Mouse (Mus musculus) erythroblast, embryonic 14.5 days (primary cell): Measurements from ENCODE around the gene Stx19. TPM values are rescaled to one million over a fixed set of nuclear protein-coding genes. Genes with fewer than 3 reads are reported as not detected.

Source experiments
- H3K27me3 ChIP-seq: 2 replicates; pipeline ENCODE4 v1.6.1; 2012; ENCODE audit warnings: inconsistent platforms; ENCODE audit not compliant: control insufficient read depth
- H3K36me3 ChIP-seq: 2 replicates; pipeline ENCODE4 v1.6.1; 2012; ENCODE audit warnings: mild to moderate bottlenecking, inconsistent platforms; ENCODE audit not compliant: control insufficient read depth
- H3K4me1 ChIP-seq: 2 replicates; pipeline ENCODE4 v1.6.1; 2012; ENCODE audit warnings: inconsistent platforms; ENCODE audit not compliant: control insufficient read depth
- H3K4me3 ChIP-seq: replicated peaks from 2 replicates; pipeline ENCODE3; 2012; ENCODE audit warnings: moderate library complexity, mild to moderate bottlenecking, inconsistent platforms
- H3K9me3 ChIP-seq: 2 replicates; pipeline ENCODE4 v1.6.1; 2012; ENCODE audit warnings: low read length, inconsistent platforms, mixed read lengths; ENCODE audit not compliant: control insufficient read depth
- GATA1 ChIP-seq: IDR thresholded peaks from 2 replicates; pipeline ENCODE4 v1.6.1; 2012; ENCODE audit warnings: low read length, inconsistent platforms, mixed read lengths
- TAL1 ChIP-seq: IDR thresholded peaks from 3 replicates; pipeline ENCODE4 v1.6.1; 2012; ENCODE audit warnings: low read length, inconsistent platforms, mixed read lengths
- polyA plus RNA-seq: library from polyadenylated mRNA; stranded (reverse); fragments of >175 nt; gene quantifications from 2 replicates; pipeline ENCODE4 v1.2.3, GENCODE M21; 2012

Gene Stx19
- polyA plus RNA-seq, 1 experiment, result not detected

DNA sequence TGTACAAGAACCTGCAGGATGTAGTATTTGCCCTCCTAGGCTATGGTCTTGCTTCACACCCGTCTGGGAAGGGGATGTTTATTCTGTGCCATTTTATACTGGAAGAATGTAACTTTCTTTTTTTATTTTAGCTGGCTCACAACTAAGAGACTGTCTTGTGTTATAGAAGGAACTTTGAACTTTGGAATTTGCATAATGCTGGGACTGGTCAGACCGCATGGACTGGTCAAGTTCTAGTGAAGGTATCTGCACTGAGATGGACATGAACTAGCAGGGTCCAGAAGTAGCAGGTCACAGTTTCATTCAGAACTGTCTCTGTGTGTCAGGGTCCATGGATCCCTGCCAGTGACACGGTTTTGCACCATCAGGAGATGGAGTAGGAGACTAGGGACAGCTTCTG, 14.6 kb upstream of the Stx19 start:
- Histone ChIP-seq H3K36me3 (peaks cover 11% of the 10 kb centered on the region), H3K4me3 (no peak overlapping the region), H3K4me1 (no peaks in the 10 kb centered on the region; the same call in 1 of the 2 replicates), H3K27me3 (no peaks in the 10 kb centered on the region), H3K9me3 (no peaks in the 10 kb centered on the region)
- no peak for TF ChIP-seq GATA1
- no peak for TF ChIP-seq TAL1

DNA sequence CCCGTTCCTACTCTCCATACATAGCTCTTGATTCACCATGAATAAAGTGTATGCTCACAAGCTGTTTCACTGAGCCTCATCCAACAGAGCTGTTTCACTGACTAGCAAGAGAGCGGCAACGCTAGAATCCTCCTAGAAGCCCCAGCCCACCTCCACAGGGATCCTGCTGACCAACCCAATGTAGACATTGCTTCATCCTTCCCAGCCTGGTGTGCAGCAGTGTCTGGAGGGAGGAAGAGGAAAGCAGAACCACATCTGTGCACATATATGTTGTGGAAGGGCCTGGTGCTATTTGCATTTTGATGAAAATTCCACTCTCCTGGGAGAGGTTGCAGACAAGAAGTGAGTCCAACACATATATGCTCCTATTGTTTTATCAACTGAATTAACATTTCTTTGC, 9.9 kb upstream of the Stx19 start:
- TF ChIP-seq TAL1 (no peak), GATA1 (no peak)
- H3K9me3 ChIP-seq, result no peaks in the 10 kb centered on the region
- no peaks in the 10 kb centered on the region for H3K27me3 ChIP-seq
- peaks cover 11% of the 10 kb centered on the region for H3K36me3 ChIP-seq
- peaks cover 5% of the 10 kb centered on the region for H3K4me1 ChIP-seq
- H3K4me3 ChIP-seq, result no peak overlapping the region

DNA sequence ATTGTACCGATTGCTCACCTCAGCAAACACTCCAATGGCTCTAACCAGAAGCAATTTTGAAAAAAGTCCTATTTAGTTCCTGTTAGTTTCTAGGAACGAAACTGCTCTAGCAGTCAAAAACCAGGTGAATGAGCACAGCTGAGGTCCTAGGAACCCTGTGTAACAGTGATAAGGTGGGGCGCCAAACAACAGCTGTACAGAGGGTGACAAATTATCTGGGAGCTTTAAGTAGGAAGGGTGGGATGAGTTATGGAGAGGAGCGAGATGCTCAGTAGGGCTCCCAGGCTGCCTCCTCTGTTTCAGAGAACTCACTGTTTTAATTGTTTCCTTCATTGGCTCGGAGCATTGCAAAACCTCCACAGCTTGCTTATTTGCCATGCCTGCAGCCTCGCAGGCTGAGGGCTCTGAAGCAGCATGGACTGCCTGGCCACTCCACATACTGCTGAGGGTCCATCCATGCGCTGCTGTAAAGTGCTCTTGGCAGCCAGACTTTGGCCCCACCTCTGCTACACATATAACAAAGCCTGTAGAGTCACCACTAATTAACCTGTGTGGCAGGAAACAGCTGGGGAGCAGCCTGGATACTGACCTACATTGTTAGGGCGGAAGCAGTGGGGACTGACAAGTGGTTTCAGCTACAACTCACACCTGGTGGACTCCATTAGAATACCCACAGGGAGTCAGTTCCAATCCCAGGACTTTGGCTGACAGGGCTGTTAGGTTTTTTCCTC, 7.1 kb upstream of the Stx19 start:
- Histone ChIP-seq H3K36me3 (peaks cover 5% of the 10 kb centered on the region), H3K9me3 (no peaks in the 10 kb centered on the region), H3K27me3 (no peaks in the 10 kb centered on the region), H3K4me1 (peaks cover 11% of the 10 kb centered on the region), H3K4me3 (no peak overlapping the region)
- TF ChIP-seq GATA1, result no peak
- no peak for TF ChIP-seq TAL1

DNA sequence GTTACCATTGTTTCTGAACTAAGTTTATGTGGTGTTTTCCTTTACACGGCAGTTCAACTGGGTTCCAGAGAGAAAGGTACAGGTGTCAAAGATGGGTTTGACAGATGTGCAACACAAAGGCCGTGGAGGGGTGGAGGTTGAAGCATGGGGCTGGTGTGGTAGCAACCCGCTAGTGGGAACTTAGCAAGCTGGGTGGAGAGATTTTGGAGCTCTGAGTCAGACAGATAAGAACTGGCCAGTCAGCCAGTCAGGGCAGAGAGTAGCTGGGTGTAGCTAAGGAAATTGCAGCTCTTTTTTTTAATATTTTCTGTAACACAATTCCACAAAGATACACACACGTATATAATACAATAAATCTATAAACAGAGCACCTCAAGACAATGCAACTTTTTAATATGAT, 3.6 kb upstream of the Stx19 start:
- peaks cover 11% of the 10 kb centered on the region for H3K4me1 ChIP-seq
- H3K27me3 ChIP-seq, result no peaks in the 10 kb centered on the region
- H3K9me3 ChIP-seq, result no peaks in the 10 kb centered on the region
- no peak overlapping the region for H3K4me3 ChIP-seq
- H3K36me3 ChIP-seq, result no peaks in the 10 kb centered on the region
- no peak for TF ChIP-seq GATA1
- no peak for TF ChIP-seq TAL1

DNA sequence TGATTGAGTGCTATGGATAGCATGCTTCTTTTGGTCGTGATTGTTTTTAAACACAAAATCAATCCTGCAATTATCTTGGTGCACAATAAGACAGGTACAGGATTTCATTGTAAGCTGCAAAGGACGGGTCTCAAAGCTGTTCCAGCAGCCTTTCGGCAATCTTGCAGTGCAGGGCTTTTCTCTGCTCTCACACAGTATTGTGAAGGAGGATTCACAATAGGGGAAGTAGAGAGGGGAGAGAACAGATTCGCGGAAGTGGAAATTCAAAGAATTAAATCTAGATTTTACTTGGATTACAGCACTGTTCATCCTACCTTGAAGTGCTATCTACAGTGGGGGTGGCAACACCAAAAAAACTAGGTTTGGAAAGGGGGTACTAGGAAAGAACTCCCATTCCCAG, 686 bp upstream of the Stx19 start:
- H3K4me1 ChIP-seq, result peaks cover 5% of the 10 kb centered on the region
- no peaks in the 10 kb centered on the region for H3K9me3 ChIP-seq
- H3K36me3 ChIP-seq, result no peaks in the 10 kb centered on the region
- TF ChIP-seq GATA1 (no peak), TAL1 (no peak)
- no peak overlapping the region for H3K4me3 ChIP-seq
- no peaks in the 10 kb centered on the region for H3K27me3 ChIP-seq

DNA sequence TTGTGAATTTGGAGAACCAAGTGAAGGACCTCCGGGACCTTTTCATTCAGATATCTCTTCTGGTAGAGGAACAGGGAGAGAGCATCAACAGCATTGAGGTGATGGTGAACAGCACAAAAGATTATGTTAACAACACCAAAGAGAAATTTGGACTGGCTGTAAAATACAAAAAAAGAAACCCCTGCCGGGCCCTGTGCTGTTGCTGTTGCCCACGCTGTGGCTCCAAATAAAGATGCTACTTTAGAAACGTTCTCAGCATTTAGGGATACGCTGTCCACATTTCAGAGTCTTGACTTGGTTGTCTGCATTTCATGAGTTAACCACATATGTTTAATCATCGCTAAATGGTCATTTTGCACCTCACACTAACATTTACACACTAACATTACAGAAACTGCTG, 8.0 kb downstream of the Stx19 start:
- no peaks in the 10 kb centered on the region for H3K36me3 ChIP-seq
- H3K4me3 ChIP-seq, result no peak overlapping the region
- H3K27me3 ChIP-seq, result no peaks in the 10 kb centered on the region
- no peaks in the 10 kb centered on the region for H3K4me1 ChIP-seq
- no peaks in the 10 kb centered on the region for H3K9me3 ChIP-seq
- TF ChIP-seq GATA1 (no peak), TAL1 (no peak)

DNA sequence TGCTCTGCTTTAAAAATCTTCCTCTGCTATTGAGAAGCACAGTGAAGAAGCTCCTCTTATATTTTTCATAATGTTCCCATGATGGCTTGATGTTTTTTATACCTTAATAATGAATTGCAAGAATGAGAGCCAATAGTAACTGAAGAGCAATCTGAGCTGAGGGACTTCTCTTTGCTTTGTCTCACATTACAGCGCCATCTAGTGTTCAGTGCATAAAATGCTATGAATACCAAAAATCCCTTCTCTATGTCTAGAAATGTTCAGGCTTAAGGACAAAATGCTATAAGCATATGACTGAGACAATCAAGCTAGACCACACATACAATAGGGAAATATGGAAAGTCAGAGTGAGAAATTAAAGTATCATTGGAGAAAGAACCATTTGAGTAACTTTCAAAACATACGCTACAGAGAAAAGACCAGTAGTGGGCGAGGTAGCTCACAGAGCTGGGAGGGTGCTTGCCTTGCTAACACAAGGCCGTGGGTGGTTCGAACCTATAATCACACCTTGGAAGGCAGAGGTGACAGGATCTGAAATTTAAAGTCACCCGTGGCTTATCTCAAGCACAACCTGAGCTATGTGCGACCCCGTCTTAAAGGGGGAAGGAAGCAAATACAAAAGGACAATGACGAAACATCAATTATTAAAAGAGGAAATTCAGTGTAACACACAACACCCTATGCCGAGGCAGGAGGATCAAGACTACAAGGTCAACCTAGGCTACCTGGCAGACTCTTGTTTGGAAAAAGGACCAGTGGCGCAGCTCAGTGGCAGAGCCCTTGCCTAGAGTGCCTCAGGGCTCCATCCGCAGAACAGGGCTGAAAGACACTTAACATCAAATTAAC, 11.9 kb downstream of the Stx19 start:
- H3K4me1 ChIP-seq, result no peaks in the 10 kb centered on the region
- no peaks in the 10 kb centered on the region for H3K9me3 ChIP-seq
- no peak overlapping the region for H3K4me3 ChIP-seq
- H3K36me3 ChIP-seq, result no peaks in the 10 kb centered on the region
- TF ChIP-seq TAL1 (no peak), GATA1 (no peak)
- no peaks in the 10 kb centered on the region for H3K27me3 ChIP-seq

DNA sequence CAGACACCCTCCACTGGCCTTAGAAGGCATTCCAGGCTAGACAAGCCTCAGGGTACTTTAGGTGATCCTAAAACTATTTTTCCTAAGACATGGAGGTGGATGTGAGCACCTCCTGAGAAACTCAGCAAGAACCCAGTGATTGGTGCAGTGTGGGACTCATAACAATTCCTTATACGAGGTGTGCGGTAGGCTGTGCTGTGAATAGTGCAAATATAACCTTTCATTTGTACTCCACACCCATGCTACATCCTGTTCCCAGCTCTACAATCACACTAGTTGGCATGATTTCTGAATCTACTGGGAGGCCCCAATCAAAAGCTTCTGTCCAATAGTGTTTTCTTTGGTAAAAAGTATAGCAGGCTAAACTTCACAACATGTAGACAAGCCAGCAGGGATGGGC, 17.6 kb downstream of the Stx19 start:
- Histone ChIP-seq H3K4me3 (no peak overlapping the region), H3K4me1 (peaks cover 24% of the 10 kb centered on the region), H3K36me3 (no peaks in the 10 kb centered on the region), H3K27me3 (no peaks in the 10 kb centered on the region), H3K9me3 (no peaks in the 10 kb centered on the region)
- TF ChIP-seq TAL1 (no peak), GATA1 (no peak)

DNA sequence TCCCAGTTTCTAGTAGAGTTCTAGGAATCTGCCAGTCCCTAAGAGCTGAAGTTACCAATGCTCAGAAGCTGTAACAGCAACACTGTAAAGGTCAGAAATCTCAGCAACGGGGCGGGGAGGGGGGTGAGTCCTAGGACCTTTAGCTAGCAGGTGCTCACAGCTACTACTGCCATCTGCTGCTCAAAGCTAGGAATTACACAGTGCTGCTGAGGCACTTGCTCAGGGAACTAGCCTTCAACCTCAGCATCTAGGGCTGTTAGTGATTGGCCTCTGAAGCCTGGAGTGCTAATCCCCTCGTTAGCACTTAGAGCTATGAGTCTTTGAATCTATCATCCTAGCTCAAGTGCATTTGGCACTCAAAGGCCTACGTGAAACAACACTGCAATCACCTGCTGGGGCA, 18.0 kb downstream of the Stx19 start:
- Histone ChIP-seq H3K27me3 (no peaks in the 10 kb centered on the region), H3K9me3 (no peaks in the 10 kb centered on the region), H3K4me1 (peaks cover 24% of the 10 kb centered on the region), H3K36me3 (no peaks in the 10 kb centered on the region), H3K4me3 (no peak overlapping the region)
- TF ChIP-seq GATA1 (no peak), TAL1 (no peak)
